Comparison of ENCODE assay signal across 8 mouse cellular contexts in genomic region chr11:100849456-100850037, GRCm38 (mm10). TPM values are rescaled to one million over a fixed set of nuclear protein-coding genes. Genes with fewer than 3 reads are reported as not detected.
DNase-seq lines count a peak whose midpoint lies in the region; ATAC-seq lines count a peak whose summit lies in the region.

No protein-coding gene starts in this region.

- DNase-seq in heart, adult 11 months = no peak
- DNase-seq in NIH3T3 (ENCODE audit: low read depth) = peak; percentile 37
- no peak for DNase-seq in midbrain, embryonic 11.5 days (ENCODE audit: low spot score, missing footprints)
- DNase-seq in thymus, postnatal 10 days (ENCODE audit: low spot score in 2 of 2) = no peak
- DNase-seq in frontal cortex, postnatal 25 days (ENCODE audit: low spot score in 2 of 2) = no peak
- no peak for DNase-seq in frontal cortex, postnatal 10 days (ENCODE audit: low spot score in 2 of 2)

- no peaks in the 10 kb centered on the region for H3K36me3 ChIP-seq in heart, embryonic 16.5 days (ENCODE audit: control insufficient read depth, insufficient read depth)
- H3K36me3 ChIP-seq in hindbrain, embryonic 13.5 days = no peaks in the 10 kb centered on the region
- no peaks in the 10 kb centered on the region for H3K36me3 ChIP-seq in midbrain, embryonic 11.5 days (ENCODE audit: control insufficient read depth, insufficient read depth, low read length)

- peak overlapping the region; percentile 91 for H3K27ac ChIP-seq in heart, embryonic 16.5 days (ENCODE audit: low read length)
- peak overlapping the region; percentile 84; the same call in 1 of the 2 replicates for H3K27ac ChIP-seq in hindbrain, embryonic 13.5 days
- H3K27ac ChIP-seq in midbrain, embryonic 11.5 days (ENCODE audit: low read depth, low read length) = no peak overlapping the region

- no peak for ATAC-seq in heart, embryonic 16.5 days (replicated peaks; ENCODE audit: extremely low read depth, insufficient read depth, low FRiP score)
- ATAC-seq in hindbrain, embryonic 13.5 days (ENCODE audit: low FRiP score) = no peak
- ATAC-seq in midbrain, embryonic 11.5 days (ENCODE audit: low FRiP score) = peak; percentile 8; the same call in 1 of the 2 replicates

- H3K4me2 ChIP-seq in heart, embryonic 16.5 days (ENCODE audit: low read depth, low read length) = peak overlapping the region; percentile 80
- H3K4me2 ChIP-seq in hindbrain, embryonic 13.5 days = peak overlapping the region; percentile 84
- H3K4me2 ChIP-seq in midbrain, embryonic 11.5 days = peak overlapping the region; percentile 89

- WGBS in heart, embryonic 16.5 days = 2% methylated on average over 13 of the region's 13 CpGs
- 3% methylated on average over 13 of the region's 13 CpGs for WGBS in hindbrain, embryonic 13.5 days
- WGBS in midbrain, embryonic 11.5 days = 5% methylated on average over 13 of the region's 13 CpGs

- H3K4me3 ChIP-seq in heart, embryonic 16.5 days (ENCODE audit: low read length) = peak overlapping the region; percentile 82
- H3K4me3 ChIP-seq in hindbrain, embryonic 13.5 days = peak overlapping the region; percentile 70
- H3K4me3 ChIP-seq in midbrain, embryonic 11.5 days (ENCODE audit: low read depth, low read length) = peak overlapping the region; percentile 89

- H3K4me1 ChIP-seq in heart, embryonic 16.5 days (ENCODE audit: control insufficient read depth, insufficient read depth, low read length) = peaks cover 23% of the 10 kb centered on the region
- peaks cover 27% of the 10 kb centered on the region for H3K4me1 ChIP-seq in hindbrain, embryonic 13.5 days (replicated peaks)
- peaks cover 18% of the 10 kb centered on the region for H3K4me1 ChIP-seq in midbrain, embryonic 11.5 days (ENCODE audit: control insufficient read depth, insufficient read depth, low read length)

- no peaks in the 10 kb centered on the region for H3K27me3 ChIP-seq in heart, embryonic 16.5 days (ENCODE audit: control insufficient read depth, insufficient read depth, low read length)
- peaks cover 19% of the 10 kb centered on the region for H3K27me3 ChIP-seq in hindbrain, embryonic 13.5 days
- H3K27me3 ChIP-seq in midbrain, embryonic 11.5 days (ENCODE audit: control insufficient read depth, insufficient read depth, low read length) = peaks cover 3% of the 10 kb centered on the region; the same call in 1 of the 2 replicates

- H3K9me3 ChIP-seq in heart, embryonic 16.5 days (replicated peaks; ENCODE audit: control insufficient read depth, low read length) = no peaks in the 10 kb centered on the region
- no peaks in the 10 kb centered on the region for H3K9me3 ChIP-seq in hindbrain, embryonic 13.5 days
- H3K9me3 ChIP-seq in midbrain, embryonic 11.5 days (ENCODE audit: control insufficient read depth, low read length) = no peaks in the 10 kb centered on the region

- peak overlapping the region; percentile 98 for H3K9ac ChIP-seq in heart, embryonic 16.5 days (ENCODE audit: low read length)
- peak overlapping the region; percentile 85 for H3K9ac ChIP-seq in hindbrain, embryonic 13.5 days
- H3K9ac ChIP-seq in midbrain, embryonic 11.5 days (ENCODE audit: low read length) = peak overlapping the region; percentile 96

RNA-seq across cellular contexts. Expression of gene Stat5b, which starts 1.0 kb away (rescaled TPM):
- polyA plus RNA-seq in heart, embryonic 16.5 days (2015; fragmentation: Nextera tagmentation; extraction: Ambion mirVana) = 31.3 and 36.5 TPM in 2 replicates
- polyA plus RNA-seq in hindbrain, embryonic 13.5 days (2015; fragmentation: Nextera tagmentation; extraction: Ambion mirVana) = 14.1 and 15.7 TPM in 2 replicates
- 14.6 and 17.3 TPM in 2 replicates for polyA plus RNA-seq in midbrain, embryonic 11.5 days (2014; fragmentation: Nextera tagmentation; extraction: Ambion mirVana)

RNA-seq across cellular contexts. Expression of gene Stat5a, which starts 9.6 kb away (rescaled TPM):
- 10.1 and 15.1 TPM in 2 replicates for polyA plus RNA-seq in heart, embryonic 16.5 days (2015; fragmentation: Nextera tagmentation; extraction: Ambion mirVana)
- polyA plus RNA-seq in hindbrain, embryonic 13.5 days (2015; fragmentation: Nextera tagmentation; extraction: Ambion mirVana) = 2.1 and 2.3 TPM in 2 replicates
- 0.97 and 1.4 TPM in 2 replicates for polyA plus RNA-seq in midbrain, embryonic 11.5 days (2014; fragmentation: Nextera tagmentation; extraction: Ambion mirVana)
